Mouse (Mus musculus) testis, adult 2 months (tissue): ENCODE results near the gene Prmt3. TPM values are rescaled to one million over a fixed set of nuclear protein-coding genes. Genes with fewer than 3 reads are reported as not detected.

Experiments used
- H3K27ac ChIP-seq: fragments of 200-500 bp; 2 replicates; pipeline ENCODE4 v1.5.1; 2012; ENCODE audit warnings: low read depth, low read length; ENCODE audit not compliant: control insufficient read depth, insufficient read depth
- H3K27me3 ChIP-seq: fragments of 200-500 bp; 2 replicates; pipeline ENCODE4 v1.6.1; 2012; ENCODE audit warnings: mild to moderate bottlenecking, low read length, moderate library complexity; ENCODE audit not compliant: control insufficient read depth, insufficient read depth
- H3K36me3 ChIP-seq: fragments of 200-500 bp; 2 replicates; pipeline ENCODE4 v1.6.1; 2012; ENCODE audit warnings: mild to moderate bottlenecking, low read length; ENCODE audit not compliant: control insufficient read depth, insufficient read depth
- H3K4me1 ChIP-seq: fragments of 200-500 bp; 2 replicates; pipeline ENCODE4 v1.6.1; 2012; ENCODE audit warnings: low read length; ENCODE audit not compliant: control insufficient read depth, insufficient read depth
- H3K4me3 ChIP-seq: fragments of 200-500 bp; 2 replicates; pipeline ENCODE4 v1.5.1; 2012; ENCODE audit warnings: low read depth, mild to moderate bottlenecking, low read length, moderate library complexity, mixed read lengths; ENCODE audit not compliant: control insufficient read depth
- CTCF ChIP-seq: fragments of 200-500 bp; IDR thresholded peaks from 2 replicates; pipeline ENCODE4 v1.5.1; 2012; ENCODE audit warnings: low read depth, mild to moderate bottlenecking, inconsistent platforms, low read length, moderate library complexity; ENCODE audit not compliant: control insufficient read depth, insufficient read depth, insufficient replicate concordance
- POLR2A ChIP-seq: fragments of 200-500 bp; IDR thresholded peaks from 2 replicates; pipeline ENCODE4 v1.6.1; 2012; ENCODE audit warnings: low read depth, mild to moderate bottlenecking, inconsistent platforms, low read length, moderate library complexity; ENCODE audit not compliant: control insufficient read depth
- polyA plus RNA-seq: library from polyadenylated mRNA; depleted of rRNA; stranded (reverse); fragments of >200 nt; gene quantifications from 2 replicates; pipeline ENCODE4 v1.2.3, GENCODE M21; 2012

Prmt3 gene
- polyA plus RNA-seq, 1 experiment, result 5.8 TPM

DNA sequence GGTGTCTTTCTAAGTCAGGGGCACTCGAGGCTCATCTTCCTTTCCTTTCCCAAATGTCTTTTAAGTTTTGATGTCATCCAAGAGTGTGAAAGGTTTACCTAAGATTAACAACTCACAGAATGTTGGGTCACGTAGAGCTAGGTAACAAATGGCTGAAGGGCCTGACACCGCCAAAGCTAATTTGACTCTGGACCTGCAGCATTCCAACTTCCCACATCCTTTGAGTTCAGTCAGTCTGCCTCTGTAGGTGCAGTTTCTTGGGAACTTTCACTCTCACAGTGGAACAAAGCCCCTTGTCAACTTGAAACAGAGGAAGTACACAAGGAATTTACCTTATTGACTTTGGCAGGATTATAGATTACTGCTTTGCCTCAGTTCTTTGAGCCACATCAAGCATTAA, 31.4 kb downstream of the Prmt3 start:
- Histone ChIP-seq H3K4me1 (no peaks in the 10 kb centered on the region), H3K27ac (no peak overlapping the region), H3K36me3 (no peaks in the 10 kb centered on the region)

DNA sequence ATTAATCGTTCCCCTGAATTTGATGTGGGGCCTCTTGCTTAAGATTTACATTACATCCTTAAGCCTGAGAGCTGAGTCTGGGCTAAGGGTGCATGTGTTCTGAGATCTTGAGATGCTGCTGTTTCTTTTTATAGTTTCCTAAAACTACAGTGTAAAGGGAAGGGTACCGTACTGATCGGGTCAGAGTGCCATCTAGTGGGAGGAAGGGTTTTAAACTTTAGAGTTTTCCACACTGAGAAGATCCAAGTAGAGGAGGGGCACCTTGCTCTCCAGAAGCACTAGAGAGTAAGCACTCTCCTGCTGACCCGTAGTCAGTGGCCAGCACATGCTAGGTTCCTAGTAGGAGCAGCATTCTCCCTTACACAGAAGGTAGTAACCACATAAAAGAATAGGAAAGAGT, 33.2 kb downstream of the Prmt3 start:
- Histone ChIP-seq H3K4me1 (no peaks in the 10 kb centered on the region), H3K4me3 (no peak overlapping the region), H3K36me3 (no peaks in the 10 kb centered on the region), H3K27me3 (no peaks in the 10 kb centered on the region), H3K27ac (no peak overlapping the region)
- no peak for TF ChIP-seq CTCF
- TF ChIP-seq POLR2A, result no peak

More for the DNA sequence above, 31.4 kb downstream of the Prmt3 start:
- Histone ChIP-seq H3K27me3 (no peaks in the 10 kb centered on the region), H3K4me3 (no peak overlapping the region)
- TF ChIP-seq POLR2A, result no peak
- TF ChIP-seq CTCF, result no peak

DNA sequence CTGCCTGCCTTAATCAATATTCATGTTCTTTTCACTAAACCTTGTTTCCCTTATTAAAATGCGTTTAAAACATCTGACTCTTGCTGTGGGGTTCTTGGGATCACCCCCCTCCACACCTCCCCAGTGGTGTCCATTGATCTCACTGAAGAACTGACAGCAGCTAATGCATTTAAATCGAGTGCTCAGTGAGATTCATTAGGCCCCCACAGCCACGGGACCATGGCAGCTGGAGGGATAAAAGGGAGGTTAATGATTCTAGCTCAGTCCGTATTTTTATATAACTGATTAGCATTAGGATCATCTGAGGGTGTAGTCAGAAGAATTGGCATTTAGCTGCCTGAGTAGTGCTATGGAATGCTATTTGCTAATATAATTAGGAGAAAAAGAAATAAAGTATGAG, 41.2 kb downstream of the Prmt3 start:
- H3K27me3 ChIP-seq, result no peaks in the 10 kb centered on the region
- H3K4me1 ChIP-seq, result no peaks in the 10 kb centered on the region
- no peak overlapping the region for H3K27ac ChIP-seq
- TF ChIP-seq POLR2A (no peak), CTCF (no peak)
- H3K4me3 ChIP-seq, result no peak overlapping the region
- no peaks in the 10 kb centered on the region; the same call in 1 of the 2 replicates for H3K36me3 ChIP-seq

DNA sequence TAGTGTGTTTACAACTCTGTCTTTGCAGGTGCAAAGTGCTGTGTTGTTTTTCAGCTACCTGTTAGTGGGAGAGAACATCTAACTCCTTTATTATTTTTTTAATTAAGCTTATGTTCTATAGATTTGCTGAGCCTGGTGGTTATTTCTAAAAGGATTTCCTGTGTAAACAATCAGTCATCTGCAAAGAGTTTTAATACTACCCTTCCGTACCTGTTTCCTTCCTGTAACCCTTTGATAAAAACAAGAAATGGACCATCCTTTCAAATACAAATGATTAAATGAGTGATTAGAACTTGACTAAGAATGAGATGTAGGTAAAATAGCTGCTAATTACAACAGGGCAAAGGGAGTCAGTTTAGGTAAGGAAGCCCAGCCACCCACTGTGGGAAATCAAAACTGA, 43.2 kb downstream of the Prmt3 start:
- TF ChIP-seq CTCF, result no peak
- TF ChIP-seq POLR2A, result no peak
- Histone ChIP-seq H3K4me3 (no peak overlapping the region), H3K27me3 (no peaks in the 10 kb centered on the region)

DNA sequence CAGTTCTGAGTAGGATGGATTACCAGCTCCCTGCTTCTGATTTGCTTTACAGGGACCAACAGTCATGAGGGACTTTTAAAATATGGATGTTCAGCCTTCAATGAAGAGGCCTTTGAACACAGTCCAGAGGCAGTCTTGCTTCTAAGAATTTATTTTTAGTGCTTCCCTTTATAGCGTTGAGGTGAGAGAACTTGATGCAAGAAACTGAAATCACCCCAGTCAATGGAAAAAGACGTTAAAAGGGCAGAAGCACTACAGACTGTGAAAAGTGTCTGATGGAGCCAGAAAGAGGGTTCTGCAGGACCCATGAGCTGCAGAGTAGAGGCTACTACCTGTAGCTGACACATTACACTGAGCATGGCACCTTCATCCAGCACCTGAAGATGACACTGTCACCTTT, 43.9 kb downstream of the Prmt3 start:
- no peak for TF ChIP-seq CTCF
- no peak for TF ChIP-seq POLR2A
- no peak overlapping the region for H3K27ac ChIP-seq
- H3K36me3 ChIP-seq, result no peaks in the 10 kb centered on the region; the same call in 1 of the 2 replicates
- H3K4me3 ChIP-seq, result no peak overlapping the region
- H3K4me1 ChIP-seq, result no peaks in the 10 kb centered on the region
- H3K27me3 ChIP-seq, result no peaks in the 10 kb centered on the region

More for the DNA sequence above, 43.2 kb downstream of the Prmt3 start:
- Histone ChIP-seq H3K36me3 (no peaks in the 10 kb centered on the region; the same call in 1 of the 2 replicates), H3K4me1 (no peaks in the 10 kb centered on the region), H3K27ac (no peak overlapping the region)

DNA sequence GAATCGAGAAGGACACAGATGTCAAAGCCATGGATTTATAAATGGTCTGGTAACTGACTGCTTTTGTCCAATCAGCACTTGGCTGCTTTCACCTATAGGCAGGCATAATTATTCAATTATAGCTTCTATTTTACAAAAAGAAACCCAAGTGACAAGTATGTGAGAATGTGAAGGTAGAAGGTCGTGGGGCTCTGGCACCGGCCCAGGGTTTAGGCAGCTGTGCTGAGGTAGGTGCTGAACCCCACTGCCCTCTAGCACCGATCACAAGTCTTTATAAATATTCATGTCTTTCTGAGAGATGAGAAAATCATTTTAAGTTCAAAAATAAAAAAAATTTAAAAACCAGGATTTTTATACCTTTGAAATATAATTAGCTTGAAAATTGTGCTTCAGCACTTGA, 45.4 kb downstream of the Prmt3 start:
- TF ChIP-seq CTCF, result no peak
- no peak for TF ChIP-seq POLR2A
- Histone ChIP-seq H3K27me3 (no peaks in the 10 kb centered on the region), H3K4me3 (no peak overlapping the region), H3K36me3 (no peaks in the 10 kb centered on the region; the same call in 1 of the 2 replicates), H3K27ac (no peak overlapping the region), H3K4me1 (no peaks in the 10 kb centered on the region)

DNA sequence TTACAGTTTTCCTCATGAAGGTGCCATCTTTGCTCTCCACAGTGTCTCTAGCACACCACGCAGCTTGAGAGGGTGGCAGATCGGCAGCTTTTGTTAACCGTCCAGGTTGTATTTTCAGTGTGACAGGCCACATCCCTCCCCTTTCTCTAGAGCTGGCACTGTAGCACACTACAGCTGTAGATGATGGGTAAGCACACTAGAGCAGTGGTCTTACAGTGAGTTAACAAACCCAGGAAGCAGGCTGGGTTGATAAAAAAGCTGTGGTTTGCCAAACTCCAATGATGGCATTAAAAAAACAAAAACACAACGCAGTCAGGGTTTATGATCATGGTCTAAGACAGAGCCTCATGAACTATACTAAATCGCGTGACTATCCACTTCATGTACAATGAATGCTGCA, 45.9 kb downstream of the Prmt3 start:
- no peaks in the 10 kb centered on the region for H3K27me3 ChIP-seq
- H3K36me3 ChIP-seq, result no peaks in the 10 kb centered on the region; the same call in 1 of the 2 replicates
- TF ChIP-seq POLR2A (no peak), CTCF (no peak)
- no peak overlapping the region for H3K4me3 ChIP-seq
- H3K27ac ChIP-seq, result no peak overlapping the region
- H3K4me1 ChIP-seq, result no peaks in the 10 kb centered on the region

DNA sequence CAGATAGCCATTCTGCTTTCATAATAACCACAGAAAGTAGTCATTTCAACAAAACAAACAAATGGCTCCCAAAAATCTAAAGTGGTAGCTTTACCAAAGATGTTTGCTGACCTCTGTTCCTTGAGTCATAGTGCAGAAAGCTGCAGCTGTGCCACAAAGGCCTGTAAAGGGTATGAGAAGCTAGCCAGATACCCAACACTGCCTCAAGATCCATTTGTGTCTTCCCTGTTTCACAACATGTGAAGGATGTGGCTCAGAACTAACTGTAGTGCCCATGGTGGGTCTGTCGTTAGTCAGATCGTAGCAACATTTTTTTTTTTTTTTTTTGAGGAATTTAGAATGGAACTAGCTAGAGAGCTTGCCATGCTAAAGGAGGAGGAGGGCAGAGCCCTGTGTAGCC, 46.4 kb downstream of the Prmt3 start:
- Histone ChIP-seq H3K4me3 (no peak overlapping the region), H3K27ac (no peak overlapping the region), H3K27me3 (no peaks in the 10 kb centered on the region), H3K36me3 (no peaks in the 10 kb centered on the region; the same call in 1 of the 2 replicates), H3K4me1 (no peaks in the 10 kb centered on the region)
- TF ChIP-seq CTCF (no peak), POLR2A (no peak)
